Mouse (Mus musculus) erythroblast, embryonic 14.5 days (primary cell): ENCODE data around the gene Zap70. TPM values are rescaled to one million over a fixed set of nuclear protein-coding genes. Genes with fewer than 3 reads are reported as not detected.

ENCODE experiments used
- H3K27me3 ChIP-seq: 2 replicates; pipeline ENCODE4 v1.6.1; 2012; ENCODE audit warnings: inconsistent platforms; ENCODE audit not compliant: control insufficient read depth
- H3K36me3 ChIP-seq: 2 replicates; pipeline ENCODE4 v1.6.1; 2012; ENCODE audit warnings: mild to moderate bottlenecking, inconsistent platforms; ENCODE audit not compliant: control insufficient read depth
- H3K4me1 ChIP-seq: 2 replicates; pipeline ENCODE4 v1.6.1; 2012; ENCODE audit warnings: inconsistent platforms; ENCODE audit not compliant: control insufficient read depth
- H3K4me3 ChIP-seq: replicated peaks from 2 replicates; pipeline ENCODE3; 2012; ENCODE audit warnings: moderate library complexity, mild to moderate bottlenecking, inconsistent platforms
- H3K9me3 ChIP-seq: 2 replicates; pipeline ENCODE4 v1.6.1; 2012; ENCODE audit warnings: low read length, inconsistent platforms, mixed read lengths; ENCODE audit not compliant: control insufficient read depth
- GATA1 ChIP-seq: IDR thresholded peaks from 2 replicates; pipeline ENCODE4 v1.6.1; 2012; ENCODE audit warnings: low read length, inconsistent platforms, mixed read lengths
- TAL1 ChIP-seq: IDR thresholded peaks from 3 replicates; pipeline ENCODE4 v1.6.1; 2012; ENCODE audit warnings: low read length, inconsistent platforms, mixed read lengths
- polyA plus RNA-seq: library from polyadenylated mRNA; stranded (reverse); fragments of >175 nt; gene quantifications from 2 replicates; pipeline ENCODE4 v1.2.3, GENCODE M21; 2012

Gene Zap70
- polyA plus RNA-seq, 1 experiment = not detected

DNA sequence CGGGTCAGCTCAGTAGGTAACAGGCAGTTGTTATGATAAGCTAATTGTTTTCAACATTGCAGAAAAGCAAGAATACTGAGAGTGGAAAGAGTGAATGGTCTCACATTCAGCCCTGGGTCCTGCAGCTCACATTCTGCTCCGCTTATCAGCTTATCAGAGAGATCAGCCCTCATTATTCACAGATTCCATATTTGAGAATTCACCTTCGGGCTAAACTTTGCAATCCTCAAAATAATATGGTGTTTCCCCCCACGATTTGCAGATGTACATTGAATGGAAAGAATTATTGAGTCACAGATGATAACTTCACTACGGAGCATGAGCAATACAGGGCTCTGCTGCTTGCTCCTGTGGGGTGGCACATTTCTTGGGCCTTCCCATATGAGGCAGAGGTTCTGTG, 7.2 kb downstream of the Zap70 start:
- TF ChIP-seq TAL1 (no peak), GATA1 (no peak)
- Histone ChIP-seq H3K4me3 (no peak overlapping the region), H3K9me3 (no peaks in the 10 kb centered on the region)

GRCm38 (mm10) chr1:36769951-36770350, 8.4 kb downstream of the Zap70 start:
- Histone ChIP-seq H3K36me3 (no peaks in the 10 kb centered on the region), H3K27me3 (peaks cover 9% of the 10 kb centered on the region), H3K4me3 (no peak overlapping the region), H3K9me3 (no peaks in the 10 kb centered on the region), H3K4me1 (peaks cover 4% of the 10 kb centered on the region)
- no peak for TF ChIP-seq TAL1
- no peak for TF ChIP-seq GATA1

More for the DNA sequence above, 7.2 kb downstream of the Zap70 start:
- Histone ChIP-seq H3K27me3 (peaks cover 9% of the 10 kb centered on the region), H3K36me3 (no peaks in the 10 kb centered on the region), H3K4me1 (peaks cover 4% of the 10 kb centered on the region)

GRCm38 (mm10) chr1:36770998-36771397, 9.4 kb downstream of the Zap70 start:
- Histone ChIP-seq H3K4me1 (peaks cover 4% of the 10 kb centered on the region), H3K27me3 (peaks cover 9% of the 10 kb centered on the region), H3K36me3 (no peaks in the 10 kb centered on the region), H3K9me3 (no peaks in the 10 kb centered on the region), H3K4me3 (no peak overlapping the region)
- no peak for TF ChIP-seq TAL1
- no peak for TF ChIP-seq GATA1

DNA sequence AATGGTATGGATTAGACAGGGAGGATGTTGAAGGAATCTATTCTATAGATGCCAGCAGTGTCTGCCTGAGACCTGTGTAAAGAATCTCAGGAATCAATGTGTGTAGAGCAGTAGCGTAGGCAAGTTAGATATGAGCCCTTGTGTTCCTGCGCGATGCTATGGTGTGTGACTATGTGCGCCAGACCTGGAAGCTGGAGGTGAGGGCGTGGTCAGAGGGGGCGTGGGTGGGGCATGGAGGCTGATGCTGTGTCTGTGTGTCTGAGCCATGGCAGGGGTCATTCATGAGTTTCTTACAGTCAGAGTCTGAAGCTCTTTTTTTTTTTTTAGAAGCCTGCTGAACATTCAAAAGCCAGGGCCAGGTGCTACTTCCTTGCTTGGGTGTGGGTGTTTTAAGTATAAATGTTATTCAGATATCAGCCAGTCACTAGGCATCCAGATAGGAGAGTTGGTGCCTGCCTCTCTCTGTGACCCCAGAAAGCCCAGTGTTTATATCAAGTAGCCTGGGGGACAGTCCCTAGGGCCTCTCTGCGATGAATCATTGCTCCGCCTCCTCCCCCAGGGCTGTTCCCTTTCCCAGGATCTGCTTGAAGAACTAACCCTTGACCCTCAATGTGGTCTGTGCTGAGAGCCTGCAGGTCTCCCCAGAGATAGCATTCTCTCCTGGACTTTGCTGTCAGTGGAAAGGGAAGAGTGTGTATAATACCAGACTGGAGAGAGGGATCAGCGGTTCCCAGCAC, 10.8 kb downstream of the Zap70 start:
- Histone ChIP-seq H3K9me3 (no peaks in the 10 kb centered on the region), H3K36me3 (no peaks in the 10 kb centered on the region), H3K27me3 (peaks cover 9% of the 10 kb centered on the region), H3K4me1 (peaks cover 4% of the 10 kb centered on the region), H3K4me3 (no peak overlapping the region)
- TF ChIP-seq TAL1 (no peak), GATA1 (no peak)

DNA sequence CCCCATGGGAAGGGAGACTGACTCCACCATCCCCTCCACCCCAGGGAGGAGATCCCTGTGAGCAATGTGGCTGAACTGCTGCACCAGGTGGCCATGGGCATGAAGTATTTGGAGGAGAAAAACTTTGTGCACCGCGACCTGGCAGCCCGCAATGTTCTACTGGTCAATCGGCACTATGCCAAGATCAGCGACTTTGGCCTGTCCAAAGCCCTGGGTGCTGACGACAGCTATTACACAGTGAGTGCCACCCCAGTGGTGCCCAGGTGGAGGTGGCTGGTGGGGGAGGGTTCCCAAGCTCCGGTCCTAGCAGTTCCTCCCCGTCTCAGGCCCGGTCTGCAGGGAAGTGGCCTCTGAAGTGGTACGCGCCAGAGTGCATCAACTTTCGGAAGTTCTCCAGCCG, 19.2 kb downstream of the Zap70 start:
- peaks cover 7% of the 10 kb centered on the region for H3K27me3 ChIP-seq
- TF ChIP-seq GATA1 (no peak), TAL1 (no peak)

DNA sequence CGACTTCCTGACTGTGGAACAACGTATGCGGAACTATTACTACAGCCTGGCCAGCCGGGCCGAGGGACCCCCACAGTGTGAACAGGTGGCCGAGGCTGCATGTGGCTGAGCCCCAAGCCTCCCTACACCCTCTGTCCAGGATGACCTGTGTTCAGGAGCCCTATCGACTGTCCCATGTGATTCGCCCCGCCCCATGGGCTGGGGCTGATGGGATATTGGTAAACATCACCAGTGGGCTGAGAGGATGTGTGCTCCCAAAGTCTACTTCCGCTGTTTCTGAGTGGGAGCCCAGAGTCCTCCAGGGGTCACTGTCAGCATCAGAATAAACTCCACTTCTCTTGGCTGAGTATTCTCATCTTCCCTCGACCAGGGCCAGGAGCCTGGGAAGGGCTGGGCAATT, 20.9 kb downstream of the Zap70 start:
- Histone ChIP-seq H3K4me1 (peaks cover 12% of the 10 kb centered on the region), H3K4me3 (no peak overlapping the region), H3K9me3 (peaks cover 2% of the 10 kb centered on the region; the same call in 1 of the 2 replicates), H3K36me3 (no peaks in the 10 kb centered on the region), H3K27me3 (peaks cover 7% of the 10 kb centered on the region)
- no peak for TF ChIP-seq TAL1
- no peak for TF ChIP-seq GATA1

More for the DNA sequence above, 19.2 kb downstream of the Zap70 start:
- no peaks in the 10 kb centered on the region for H3K36me3 ChIP-seq
- H3K9me3 ChIP-seq = no peaks in the 10 kb centered on the region
- H3K4me1 ChIP-seq = peaks cover 11% of the 10 kb centered on the region
- no peak overlapping the region for H3K4me3 ChIP-seq

- Histone ChIP-seq H3K9me3 (peaks cover 2% of the 10 kb centered on the region; the same call in 1 of the 2 replicates), H3K4me3 (no peak overlapping the region), H3K27me3 (peaks cover 7% of the 10 kb centered on the region), H3K36me3 (no peaks in the 10 kb centered on the region; the same call in 1 of the 2 replicates), H3K4me1 (peaks cover 14% of the 10 kb centered on the region)
- TF ChIP-seq TAL1 (no peak), GATA1 (no peak)
Observed at GRCm38 (mm10) chr1:36784365-36785134, 23.0 kb downstream of the Zap70 start.

DNA sequence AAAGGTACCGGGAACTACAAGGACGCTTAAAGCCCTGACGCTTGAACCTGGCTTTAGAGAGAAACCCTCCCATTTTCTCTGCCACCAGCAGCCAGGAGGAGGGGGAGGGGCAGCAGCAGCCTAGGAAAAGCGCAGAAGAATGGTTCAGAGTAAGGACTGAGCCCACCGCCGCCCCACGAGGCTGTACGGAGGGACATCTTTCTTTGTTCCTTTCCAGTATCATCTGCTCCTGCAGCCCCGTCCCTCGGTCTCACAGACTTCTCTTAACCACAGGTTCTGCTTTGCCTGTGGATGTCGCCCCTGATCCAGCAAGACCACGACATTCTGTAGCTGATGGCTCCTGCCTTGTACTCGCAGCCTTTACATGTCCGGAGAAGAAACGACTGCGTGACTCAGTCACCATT, 23.6 kb downstream of the Zap70 start:
- H3K4me3 ChIP-seq = no peak overlapping the region
- peaks cover 7% of the 10 kb centered on the region for H3K27me3 ChIP-seq
- TF ChIP-seq TAL1 (no peak), GATA1 (no peak)
- H3K4me1 ChIP-seq = peaks cover 14% of the 10 kb centered on the region
- peaks cover 2% of the 10 kb centered on the region; the same call in 1 of the 2 replicates for H3K9me3 ChIP-seq
- peaks cover 6% of the 10 kb centered on the region for H3K36me3 ChIP-seq

- Histone ChIP-seq H3K27me3 (peaks cover 7% of the 10 kb centered on the region), H3K9me3 (peaks cover 2% of the 10 kb centered on the region; the same call in 1 of the 2 replicates), H3K4me3 (no peak overlapping the region), H3K4me1 (peaks cover 14% of the 10 kb centered on the region), H3K36me3 (peaks cover 16% of the 10 kb centered on the region)
- no peak for TF ChIP-seq TAL1
- no peak for TF ChIP-seq GATA1
Observed at GRCm38 (mm10) chr1:36786377-36786776, 24.8 kb downstream of the Zap70 start.
